Mouse (Mus musculus): ENCODE results near the gene Tbc1d23. TPM values are rescaled to one million over a fixed set of nuclear protein-coding genes. Genes with fewer than 3 reads are reported as not detected.
A peak's percentile ranks its signal among the peaks of the same experiment; 100 is the strongest.
"Not testable (repeated sequence)": the region's sequence is repeated elsewhere in the genome, so short reads cannot be mapped to it uniquely, and the experiment has no call there.

The Tbc1d23 gene
- total RNA-seq, 2 experiments from 2014 or later, result 57.0 to 58.5 TPM

DNA sequence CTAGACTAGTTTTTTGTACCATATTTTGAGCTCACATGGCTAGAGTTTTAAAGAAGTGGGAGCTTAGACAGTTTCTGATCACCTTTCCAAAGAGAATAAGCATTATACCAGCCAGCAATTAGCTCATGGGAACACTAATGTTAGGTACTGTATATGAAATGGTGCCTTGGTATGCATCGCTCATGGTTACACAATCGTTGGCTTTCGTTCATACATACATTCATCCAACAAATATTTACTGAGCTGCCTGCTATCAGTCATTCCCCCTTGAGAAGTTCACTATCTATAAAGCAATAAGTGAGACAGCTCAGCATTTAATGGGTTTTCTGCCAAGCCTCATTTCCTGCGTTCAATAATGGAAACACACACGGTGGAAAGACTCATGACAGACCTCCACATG, 4.9 kb downstream of the Tbc1d23 start:
- DNase-seq, result no peak
- intact Hi-C loops (cut with DNase I), result no loop called here

- DNase-seq, result no peak
- intact Hi-C loops (cut with DNase I), result no loop called here
Observed at GRCm38 (mm10) chr16:57220361-57220760, 10.9 kb downstream of the Tbc1d23 start.

DNA sequence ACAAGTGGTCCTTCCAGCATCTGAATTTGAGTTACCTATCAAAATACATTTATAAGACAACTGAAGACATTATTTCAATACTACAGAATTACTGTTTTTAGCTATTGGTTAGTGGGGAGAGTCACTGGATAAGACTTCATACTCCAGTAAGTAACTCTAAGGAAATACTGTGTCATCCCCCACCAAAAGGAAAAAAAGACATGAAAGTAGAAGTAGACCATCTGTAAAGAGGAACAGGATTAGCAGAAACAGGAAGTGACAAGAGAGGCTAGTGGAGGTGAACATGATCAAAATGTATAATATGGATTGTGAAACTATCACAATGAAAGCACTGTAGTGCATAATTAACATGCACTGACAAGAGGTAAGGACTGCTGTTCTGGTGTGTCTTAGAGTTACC, 15.3 kb downstream of the Tbc1d23 start:
- DNase-seq, result no peak
- intact Hi-C loops (cut with DNase I), result no loop called here

DNA sequence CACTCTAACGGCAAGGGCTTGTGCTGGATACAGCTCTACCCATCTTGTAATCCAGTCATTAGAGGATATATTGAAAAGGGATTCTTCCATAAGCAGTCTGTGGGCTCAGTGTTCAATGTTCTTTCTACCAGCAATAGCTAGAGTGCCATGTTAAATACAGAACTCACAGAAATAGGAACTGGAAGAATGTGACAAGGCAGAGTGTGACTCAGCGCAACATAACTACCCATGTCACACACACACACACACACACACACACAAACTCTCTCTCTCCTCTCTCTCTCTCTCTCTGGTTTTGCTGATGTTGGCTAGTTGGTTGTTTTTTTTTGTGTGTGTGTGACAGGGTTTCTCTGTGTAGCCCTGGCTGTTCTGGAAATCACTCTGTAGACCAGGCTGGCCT, 20.3 kb downstream of the Tbc1d23 start:
- intact Hi-C loops (cut with DNase I), result no loop called here
- no peak for DNase-seq

- intact Hi-C loops (cut with DNase I), result no loop called here
- no peak for DNase-seq
Observed at GRCm38 (mm10) chr16:57208342-57208741, 23.0 kb downstream of the Tbc1d23 start.

GRCm38 (mm10) chr16:57197281-57197680, 34.0 kb downstream of the Tbc1d23 start:
- intact Hi-C loops (cut with DNase I), result no loop called here
- DNase-seq, result no peak

DNA sequence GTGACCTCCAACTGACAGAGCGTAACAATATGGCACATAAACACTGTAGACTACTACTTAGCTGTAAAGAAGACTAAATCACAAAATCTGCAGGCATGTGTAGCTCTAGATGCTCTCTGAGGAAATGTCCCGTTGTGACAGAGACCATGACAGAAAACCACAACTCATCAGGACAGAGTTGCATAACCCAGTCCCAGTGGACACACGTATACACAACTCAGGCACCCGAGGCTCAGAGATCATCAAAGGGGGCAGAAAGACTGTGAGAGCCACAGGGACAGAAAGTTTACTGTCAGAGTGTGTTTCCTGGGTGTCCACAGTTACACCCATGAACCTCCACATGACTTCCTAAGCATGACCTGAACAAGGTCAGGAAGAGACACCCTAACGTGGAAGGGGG, 34.7 kb downstream of the Tbc1d23 start:
- intact Hi-C loops (cut with DNase I), result no loop called here
- no peak for DNase-seq

DNA sequence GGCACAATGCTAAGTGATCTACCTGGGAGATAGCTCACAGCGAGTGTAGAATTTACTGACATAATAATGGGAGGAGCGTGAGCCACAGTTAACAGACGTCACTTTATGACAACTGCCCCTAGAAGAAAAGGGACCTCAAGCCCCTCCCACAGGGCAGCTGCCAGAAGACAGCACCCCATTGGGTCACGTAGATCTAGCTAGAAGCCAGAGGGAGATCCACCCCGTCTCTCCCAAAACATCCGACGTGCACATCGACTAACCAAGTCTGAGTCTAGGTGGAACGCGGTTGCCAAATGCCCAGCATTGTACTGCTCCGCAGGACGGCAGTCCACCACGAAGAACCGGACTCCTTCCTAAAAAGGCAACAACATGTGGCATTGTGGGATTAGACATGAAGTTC, 40.1 kb downstream of the Tbc1d23 start:
- DNase-seq, result no peak
- intact Hi-C loops (cut with DNase I), result no loop called here

DNA sequence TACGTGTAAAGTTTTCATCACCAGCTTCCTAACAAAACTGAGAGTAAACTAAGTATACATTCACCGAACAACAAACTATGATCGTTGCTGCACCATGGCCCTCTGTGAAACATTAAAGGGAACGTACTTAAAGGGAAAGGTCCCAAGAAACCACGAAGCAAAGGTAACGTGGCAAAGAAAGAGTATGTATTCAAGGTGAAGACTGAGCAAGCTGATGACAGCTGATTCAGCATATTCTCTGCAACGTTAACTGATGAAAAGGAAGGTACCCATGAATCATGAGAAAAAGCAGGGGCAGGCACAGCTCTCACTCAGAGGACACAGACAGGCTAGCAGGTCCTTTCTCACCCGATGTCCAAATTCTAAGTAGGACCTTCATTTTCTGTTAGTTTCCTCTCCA, 40.9 kb downstream of the Tbc1d23 start:
- intact Hi-C loops (cut with DNase I), result no loop called here
- no peak for DNase-seq

- no peak for DNase-seq
- intact Hi-C loops (cut with DNase I), result no loop called here
Observed at GRCm38 (mm10) chr16:57189493-57189892, 41.8 kb downstream of the Tbc1d23 start.

- DNase-seq, result no peak
- intact Hi-C loops (cut with DNase I), result no loop called here
Observed at GRCm38 (mm10) chr16:57186618-57187017, 44.7 kb downstream of the Tbc1d23 start.

DNA sequence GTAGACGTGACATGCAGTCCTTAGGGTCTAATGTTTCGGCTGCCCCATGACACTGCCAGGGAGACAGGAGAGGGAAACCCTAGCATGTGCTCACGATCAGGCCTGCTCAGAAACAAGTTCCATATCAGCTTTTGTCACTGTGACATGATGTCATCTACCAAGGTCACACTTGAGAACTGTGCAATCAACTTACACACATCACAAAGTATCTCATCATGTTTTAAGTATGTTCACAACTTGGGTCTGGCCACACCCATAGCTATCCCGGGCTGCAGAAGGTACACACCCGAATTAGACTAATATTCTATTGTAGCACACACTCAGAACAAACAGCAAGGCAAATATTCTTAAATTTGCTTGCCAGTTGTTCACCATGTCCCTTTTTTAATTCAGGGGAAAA, 49.3 kb downstream of the Tbc1d23 start:
- DNase-seq, result no peak
- intact Hi-C loops (cut with DNase I), result no loop called here

DNA sequence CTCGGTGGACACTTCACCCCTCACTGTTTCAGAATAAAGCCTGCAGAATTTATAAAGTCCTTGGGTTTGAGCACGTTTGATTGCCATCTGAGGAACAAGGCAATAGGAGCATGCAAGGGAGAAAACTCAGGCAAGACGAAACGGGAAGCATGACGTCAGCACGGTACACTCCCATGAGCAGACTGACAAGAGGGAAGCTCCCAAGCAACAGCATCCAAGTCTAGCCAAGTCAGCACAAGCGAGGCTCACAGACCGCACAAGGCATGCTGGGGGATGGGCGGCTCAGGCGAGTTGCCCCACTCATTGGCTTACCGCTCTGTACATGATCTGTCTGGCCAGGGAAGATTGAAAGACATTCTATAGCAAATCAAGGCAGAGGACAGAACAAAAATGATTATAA, 50.1 kb downstream of the Tbc1d23 start:
- no peak for DNase-seq
- intact Hi-C loops (cut with DNase I), result no loop called here

GRCm38 (mm10) chr16:57177664-57178063, 53.6 kb downstream of the Tbc1d23 start:
- DNase-seq, result no peak
- intact Hi-C loops (cut with DNase I), result no loop called here

DNA sequence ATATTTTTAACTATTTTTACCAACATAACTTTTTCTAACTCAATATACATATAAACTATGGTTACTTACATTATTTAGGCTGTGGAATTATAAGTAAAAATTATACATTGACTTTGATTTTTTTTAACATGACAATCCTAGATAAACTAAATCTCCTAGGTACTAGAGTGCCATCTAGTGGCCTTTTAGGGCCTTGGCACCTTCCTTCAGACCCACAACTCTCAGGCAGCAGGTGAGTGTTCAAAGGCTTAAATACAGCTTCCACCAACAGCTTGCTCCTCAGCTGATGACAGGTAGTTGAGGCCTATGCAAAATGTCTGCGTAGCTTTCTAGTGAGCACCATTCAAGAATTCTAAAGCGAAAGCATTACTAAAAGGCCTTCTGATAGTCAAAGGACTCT, 54.0 kb downstream of the Tbc1d23 start:
- intact Hi-C loops (cut with DNase I), result no loop called here

GRCm38 (mm10) chr16:57176276-57176675, 55.0 kb downstream of the Tbc1d23 start:
- DNase-seq, result no peak
- intact Hi-C loops (cut with DNase I), result no loop called here

More for the DNA sequence above, 54.0 kb downstream of the Tbc1d23 start:
- no peak for DNase-seq

DNA sequence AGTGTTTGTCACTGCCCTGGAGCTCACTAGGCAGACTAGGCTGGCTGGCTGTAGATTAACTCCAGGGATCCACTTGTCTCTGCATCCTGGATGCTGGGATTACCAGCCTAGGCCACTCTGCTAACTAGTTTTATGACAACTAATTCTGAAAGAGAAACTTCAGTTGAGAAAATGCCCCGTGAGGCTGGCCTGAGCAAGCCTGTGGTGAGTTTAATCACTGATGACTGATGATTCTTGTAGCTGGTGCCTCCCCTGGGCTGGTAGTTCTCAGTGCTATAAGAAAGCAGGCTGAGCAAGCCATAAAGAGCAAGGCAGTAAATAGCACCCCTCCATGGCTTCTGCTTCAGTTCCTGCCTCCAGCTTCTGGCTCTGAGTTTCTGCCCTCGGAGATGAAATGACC, 55.6 kb downstream of the Tbc1d23 start:
- intact Hi-C loops (cut with DNase I), result no loop called here
- no peak for DNase-seq

GRCm38 (mm10) chr16:57174480-57174879, 56.8 kb downstream of the Tbc1d23 start:
- intact Hi-C loops (cut with DNase I), result not testable (repeated sequence)

DNA sequence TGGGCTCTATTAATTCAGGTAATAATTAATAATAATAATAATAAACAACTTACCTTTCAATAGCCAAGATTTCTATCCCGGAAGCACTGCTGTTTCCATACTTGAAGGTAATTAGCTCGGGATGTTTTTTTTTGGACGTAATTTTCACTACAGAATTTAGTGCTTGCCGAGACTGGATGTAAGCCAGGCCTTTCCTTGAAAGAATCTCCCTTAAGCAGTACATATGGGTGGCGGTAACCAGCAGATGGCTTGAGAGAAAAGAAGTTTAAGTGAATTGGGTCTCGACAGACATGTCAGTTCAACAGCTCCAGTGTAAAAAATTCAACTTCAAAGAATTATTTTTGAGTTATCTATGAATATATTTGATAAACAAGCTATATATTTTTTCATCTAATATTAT, 59.7 kb downstream of the Tbc1d23 start:
- DNase-seq, result no peak
- intact Hi-C loops (cut with DNase I), result no loop called here

More at GRCm38 (mm10) chr16:57174480-57174879, 56.8 kb downstream of the Tbc1d23 start:
- not testable (repeated sequence) for DNase-seq

DNA sequence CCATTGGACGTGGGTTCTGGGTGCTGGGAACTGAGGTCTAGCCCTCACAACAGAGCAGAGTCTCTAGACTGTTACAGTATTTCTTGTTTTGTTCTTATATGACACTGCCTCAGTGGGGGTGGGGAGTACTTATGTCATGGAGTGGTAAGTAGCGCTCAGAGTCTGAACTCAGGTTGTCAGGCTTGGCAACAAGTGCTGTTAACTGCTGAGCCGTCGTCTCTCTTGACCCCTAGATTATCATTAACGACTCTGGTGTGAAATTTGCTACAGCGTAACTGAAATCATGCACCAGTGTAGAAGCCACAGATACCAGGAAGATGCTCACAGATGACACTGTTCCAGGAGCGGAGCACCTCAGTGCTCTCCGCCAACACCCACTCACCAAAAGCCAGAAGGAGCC, 60.1 kb downstream of the Tbc1d23 start:
- DNase-seq, result no peak
- intact Hi-C loops (cut with DNase I), result no loop called here

DNA sequence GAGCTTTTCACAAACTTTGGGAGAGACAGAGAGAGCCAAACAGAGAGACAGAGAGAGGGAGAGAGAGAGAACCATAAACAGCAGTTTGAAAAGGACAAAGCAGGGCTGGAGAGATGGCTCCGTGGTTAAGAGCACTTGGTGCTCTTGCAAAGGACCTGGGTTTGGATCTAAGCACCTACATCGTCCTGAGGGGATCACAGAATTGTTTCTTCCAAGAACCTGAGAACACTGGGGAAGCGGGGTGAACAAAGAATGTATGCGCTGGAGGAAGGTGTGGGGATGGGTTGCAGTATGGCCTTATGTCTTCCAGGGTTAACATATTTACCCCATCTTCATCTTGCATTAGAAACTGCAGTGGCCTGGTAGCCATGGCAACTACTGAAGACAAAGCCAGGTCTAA, 63.1 kb downstream of the Tbc1d23 start:
- intact Hi-C loops (cut with DNase I), result no loop called here
- no peak for DNase-seq

GRCm38 (mm10) chr16:57167514-57167912, 63.8 kb downstream of the Tbc1d23 start:
- no peak for DNase-seq
- intact Hi-C loops (cut with DNase I), result no loop called here

DNA sequence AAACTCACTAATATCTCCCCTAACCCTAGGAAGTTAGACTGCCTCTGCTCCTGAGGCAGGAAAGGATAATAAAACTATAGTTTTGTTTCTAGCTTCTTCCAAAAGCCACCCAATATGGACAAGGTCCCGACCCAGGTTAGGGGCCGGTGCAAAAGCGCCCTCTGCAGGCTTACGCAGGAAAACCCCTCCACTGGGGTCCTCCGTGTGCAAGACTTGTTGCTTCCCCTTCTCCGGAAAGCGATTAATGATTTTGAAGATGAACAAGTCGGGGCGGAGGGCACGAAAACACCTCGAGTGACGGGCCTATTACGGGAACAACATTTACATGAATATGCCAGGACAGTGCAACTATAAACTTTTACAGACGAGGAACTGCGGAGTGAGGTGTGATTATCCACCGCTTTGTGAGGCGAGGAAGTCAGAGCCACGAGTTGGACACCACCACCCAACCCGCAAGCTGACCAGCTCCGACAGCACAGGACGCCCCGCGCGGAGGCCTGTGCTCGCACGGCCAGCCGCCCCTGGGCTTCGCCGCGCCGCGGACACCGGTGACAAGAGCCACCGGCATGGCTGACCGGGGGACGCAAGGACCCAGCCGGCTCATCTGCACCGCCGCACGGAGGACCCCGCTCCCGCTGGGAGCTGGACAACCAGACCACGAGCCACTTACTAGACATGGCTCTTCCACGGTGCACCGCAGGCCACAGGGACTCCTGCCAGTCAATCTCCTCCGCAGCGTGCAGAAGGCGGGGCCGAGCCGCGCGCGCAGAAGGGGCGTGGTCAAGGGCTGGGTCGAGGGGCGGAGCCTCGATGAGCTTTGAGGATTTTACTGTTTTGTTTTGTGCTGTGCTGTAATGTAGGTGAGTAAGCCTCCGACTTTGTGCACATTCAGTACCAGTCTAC, 64.4 kb downstream of the Tbc1d23 start, which contains the start of gene Nit2:
Gene Nit2 (minus strand): TSS at position 731 of the 903 bp plus-strand sequence.
- intact Hi-C loops (cut with DNase I), result no loop called here
- DNase-seq, result peak; percentile 95
